Mouse (Mus musculus): ENCODE measurements at regions not wholly inside any gene's neighbourhood (a gene's known extent, or its start where the extent isn't known, plus 50 kb on each side); places are given as distances from the start of the nearest gene placed in this dataset.
A peak's percentile ranks its signal among the peaks of the same experiment; 100 is the strongest.

GRCm38 (mm10) chr13:57309618-57310017 lies 413.8 kb upstream of the Trpc7 start:
- TF ChIP-seq POLR2A (IDR thresholded peaks at IDR 0.05; ENCODE audit: control insufficient read depth, low read depth, low read length): no peak
- TF ChIP-seq CTCF (IDR thresholded peaks at IDR 0.05; ENCODE audit: control insufficient read depth, insufficient read depth, insufficient replicate concordance, low read depth, low read length): peak; percentile 11; the same call in 1 of the 2 replicates
